Mouse (Mus musculus) induced T-regulatory cell, adult 2 months (primary cell): ENCODE measurements around the gene Dcun1d4.
"Not testable (repeated sequence)": the region's sequence is repeated elsewhere in the genome, so short reads cannot be mapped to it uniquely, and the experiment has no call there.

ENCODE experiments used
- DNase-seq: peaks from one replicate; pipeline ENCODE4 v3.0.0-alpha.2; 2012; ENCODE audit warnings: low read depth

Dcun1d4 gene

DNA sequence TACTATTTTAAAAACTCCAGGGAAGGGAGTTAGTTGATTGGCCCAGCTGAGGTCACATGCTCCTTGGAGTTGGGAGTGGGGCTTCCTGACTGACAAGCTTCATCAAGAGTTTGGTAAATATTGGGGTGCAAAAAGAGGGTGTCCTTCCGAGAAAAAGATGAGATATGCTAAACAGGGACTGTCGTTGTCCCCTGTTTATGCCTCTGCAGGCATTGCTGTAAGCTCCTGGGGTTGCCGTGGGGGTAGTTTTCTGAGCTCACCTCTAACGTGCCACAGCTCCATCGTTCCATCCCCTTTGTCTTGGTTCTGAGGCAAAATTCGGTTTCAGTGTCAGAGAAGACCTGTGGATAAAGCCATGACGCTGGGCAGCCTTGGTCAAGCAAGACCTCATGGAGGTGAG is at the start of gene Dcun1d4:
Gene Dcun1d4 (plus strand): TSS at position 301 of the 400 bp plus-strand sequence.
- DNase-seq: no peak

DNA sequence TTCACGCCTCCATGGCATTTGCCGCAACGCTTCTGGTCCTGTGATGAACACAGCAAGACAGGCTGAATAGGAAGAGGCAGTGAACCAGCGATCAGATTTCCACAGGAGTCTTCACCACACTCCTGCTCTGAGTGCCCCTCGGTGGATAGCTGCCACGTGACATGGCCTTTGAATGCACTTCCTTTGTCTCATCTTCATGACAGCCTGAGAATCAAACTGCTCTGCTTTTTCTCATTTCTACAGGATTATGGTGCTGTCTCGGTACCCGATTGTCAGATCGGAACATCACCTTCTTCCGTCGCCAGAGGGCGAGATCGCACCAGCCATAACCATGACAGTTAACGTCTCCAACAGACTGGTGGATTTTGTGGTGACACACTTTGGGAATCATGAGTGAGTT is 49.2 kb upstream of the Dcun1d4 start:
- DNase-seq: peak; percentile 64

DNA sequence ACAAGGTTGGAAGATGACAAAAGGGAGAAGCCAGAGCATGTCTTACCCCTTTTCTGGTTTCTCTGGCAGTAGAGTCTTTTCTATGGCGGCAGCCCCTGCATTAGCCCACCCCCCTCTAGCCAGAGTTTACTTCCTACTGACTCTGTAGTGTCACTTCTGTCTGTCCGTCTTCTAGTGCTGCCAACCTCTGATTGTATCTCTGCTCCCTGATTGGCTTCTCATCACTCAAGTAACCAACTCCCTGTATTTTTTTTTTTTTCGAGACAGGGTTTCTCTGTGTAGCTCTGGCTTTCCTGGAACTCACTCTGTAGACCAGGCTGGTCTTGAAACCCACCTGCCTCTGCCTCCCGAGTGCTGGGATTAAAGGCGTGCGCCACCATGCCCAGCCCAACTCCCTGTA is 48.0 kb upstream of the Dcun1d4 start:
- DNase-seq: no peak

DNA sequence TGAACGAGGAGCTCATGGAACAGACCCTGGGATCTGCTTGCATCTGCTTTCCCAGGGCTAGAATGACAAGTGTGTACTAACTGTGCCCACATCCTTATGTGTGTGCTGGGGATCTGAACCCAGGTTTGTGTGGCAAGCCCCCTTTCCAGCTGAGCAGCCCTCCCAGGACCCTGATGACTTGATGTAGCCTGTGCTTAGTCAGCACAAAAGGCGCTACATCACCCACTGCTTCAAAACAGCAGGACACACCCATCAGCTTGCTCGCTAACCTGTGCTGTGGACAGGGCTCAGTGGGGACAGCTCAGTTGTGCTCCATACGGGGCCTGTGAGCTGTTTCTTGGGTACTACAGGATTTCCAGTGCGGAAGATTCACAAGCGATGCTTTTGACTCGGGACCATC is 46.0 kb upstream of the Dcun1d4 start:
- no peak for DNase-seq

DNA sequence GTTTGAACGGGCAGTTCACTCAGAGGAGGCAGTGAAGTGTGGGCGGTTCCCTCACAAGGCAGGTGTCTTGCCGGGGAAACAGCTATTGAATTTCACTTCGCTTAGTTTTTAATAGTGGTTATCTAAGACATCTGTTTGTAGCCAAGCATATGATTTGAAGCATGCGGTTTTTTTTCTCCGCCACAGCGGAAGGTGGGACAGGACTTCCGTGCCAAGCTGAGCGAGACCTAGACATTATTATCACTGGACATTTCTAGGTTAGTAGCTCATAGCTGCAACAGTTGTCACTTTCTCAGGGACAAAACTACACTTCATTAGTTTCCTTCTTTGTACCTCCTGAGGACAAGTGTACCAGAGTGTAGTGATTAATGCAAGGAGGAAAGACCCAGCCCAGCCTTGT is 38.6 kb upstream of the Dcun1d4 start:
- no peak for DNase-seq

DNA sequence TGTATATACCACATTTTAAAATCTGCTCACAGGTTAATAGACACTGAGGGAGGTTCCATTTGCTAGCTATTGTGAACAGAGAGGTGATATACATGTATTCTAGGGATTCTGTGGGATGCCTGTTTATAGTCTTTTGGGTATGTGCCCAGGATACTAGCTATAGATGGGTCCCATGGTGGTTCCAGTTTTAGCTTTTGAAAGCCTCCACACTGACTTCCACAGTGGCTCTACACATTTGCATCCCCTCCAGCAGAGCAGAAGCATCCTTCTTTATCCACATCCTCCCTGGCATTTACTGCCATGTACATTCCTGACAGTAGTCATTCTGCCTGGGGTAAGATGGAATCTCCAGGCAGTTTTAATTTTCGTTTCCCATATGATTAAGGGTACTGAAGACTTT is 30.5 kb upstream of the Dcun1d4 start:
- no peak for DNase-seq

DNA sequence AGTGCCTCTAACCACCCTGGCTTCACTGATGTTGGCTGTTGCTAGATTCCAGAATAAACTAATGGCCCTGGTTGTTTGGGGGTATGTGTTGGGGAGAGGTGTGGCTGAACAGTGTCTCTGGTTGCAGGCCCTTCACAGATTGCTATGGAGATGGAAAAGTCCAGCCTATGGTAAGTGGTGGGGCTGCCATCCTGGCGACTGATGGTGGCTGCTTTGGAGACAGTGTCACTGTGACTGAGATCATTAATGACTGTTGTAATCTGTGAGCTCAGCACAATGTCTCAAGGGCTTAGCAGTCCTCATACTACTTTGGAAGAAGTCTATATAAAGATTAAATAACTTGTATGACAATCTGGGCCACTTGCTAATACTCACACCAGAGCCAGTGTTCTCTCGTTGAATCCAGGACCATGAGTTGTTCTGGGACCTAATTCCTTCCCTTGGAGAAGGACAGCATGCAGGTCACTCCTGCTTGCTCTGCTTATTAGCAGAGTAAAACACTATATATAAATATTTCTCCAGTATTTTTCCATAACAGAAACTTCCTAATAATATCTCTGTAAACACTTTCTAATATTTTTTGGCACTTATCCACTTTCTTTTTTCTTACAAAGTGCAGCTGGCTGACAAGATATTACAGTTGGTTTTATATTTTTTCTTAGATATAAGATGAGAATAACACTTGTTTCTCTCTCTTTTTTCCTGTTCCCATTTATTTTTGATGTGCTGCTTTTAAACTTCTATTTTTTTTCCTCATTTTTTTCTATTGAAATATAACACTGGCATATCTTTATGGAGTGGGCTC is 26.1 kb upstream of the Dcun1d4 start:
- no peak for DNase-seq

DNA sequence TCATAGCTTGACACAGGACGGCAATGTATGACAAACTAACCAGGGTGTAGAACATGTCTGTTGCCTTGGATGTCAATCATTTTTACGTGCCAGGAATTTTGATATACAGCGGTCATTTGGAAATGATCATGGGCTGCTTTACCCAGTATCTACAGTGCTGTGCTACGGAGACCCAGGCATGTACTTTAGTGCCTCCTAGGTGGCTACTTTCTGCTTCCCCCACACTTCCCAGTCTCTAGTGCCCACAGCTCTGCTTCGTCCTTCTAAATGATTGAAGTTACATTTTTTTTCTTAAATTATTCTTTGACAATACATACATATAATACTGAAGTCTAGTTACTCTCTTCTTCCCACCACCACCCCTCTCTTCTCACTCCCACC is 25.5 kb upstream of the Dcun1d4 start:
- no peak for DNase-seq

DNA sequence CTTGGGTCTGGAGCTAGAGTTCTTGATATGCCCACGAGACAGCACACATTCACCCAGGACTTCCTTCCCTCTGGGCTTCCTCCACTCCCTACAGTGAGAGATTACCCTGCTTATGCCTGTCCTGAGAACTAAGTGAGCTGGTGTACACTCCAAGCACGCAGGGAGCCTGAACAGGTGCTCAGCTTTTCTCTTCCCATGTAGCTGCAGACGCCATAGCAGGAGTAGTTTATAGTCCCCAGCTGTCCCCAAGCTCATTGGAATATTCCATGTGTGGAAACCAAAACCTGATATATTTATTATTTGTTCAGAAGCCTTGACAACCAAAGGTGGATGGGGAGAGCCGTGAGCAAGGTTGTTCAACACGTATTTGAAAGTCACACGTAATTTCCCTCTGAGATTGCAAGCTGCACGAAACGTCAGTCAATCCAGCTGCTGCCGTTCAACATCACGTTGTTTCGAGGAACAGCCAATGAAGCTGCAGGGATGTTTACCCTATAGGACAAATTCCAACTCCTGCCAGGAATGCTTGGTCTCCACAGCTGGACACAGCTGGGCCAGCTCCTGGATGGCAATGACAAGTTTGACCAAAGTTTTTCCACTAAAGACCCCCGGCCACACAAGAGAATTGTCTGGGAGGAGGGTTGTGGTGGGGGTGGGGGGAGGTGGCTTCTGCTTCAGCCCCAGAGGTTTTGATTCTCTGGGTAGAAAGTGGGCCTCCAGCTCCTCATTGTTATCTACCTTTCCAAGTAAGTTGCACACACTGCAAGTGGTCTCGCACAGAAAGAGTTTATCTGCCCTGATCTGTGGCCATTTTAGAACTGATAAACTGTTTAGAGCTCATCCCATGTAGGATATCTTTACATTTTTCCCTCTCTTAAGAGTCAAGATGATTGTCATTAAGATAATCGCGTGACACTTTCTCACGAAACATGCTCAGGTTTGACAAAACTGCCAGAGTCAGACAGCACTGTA is 12.1 kb upstream of the Dcun1d4 start:
- no peak for DNase-seq

DNA sequence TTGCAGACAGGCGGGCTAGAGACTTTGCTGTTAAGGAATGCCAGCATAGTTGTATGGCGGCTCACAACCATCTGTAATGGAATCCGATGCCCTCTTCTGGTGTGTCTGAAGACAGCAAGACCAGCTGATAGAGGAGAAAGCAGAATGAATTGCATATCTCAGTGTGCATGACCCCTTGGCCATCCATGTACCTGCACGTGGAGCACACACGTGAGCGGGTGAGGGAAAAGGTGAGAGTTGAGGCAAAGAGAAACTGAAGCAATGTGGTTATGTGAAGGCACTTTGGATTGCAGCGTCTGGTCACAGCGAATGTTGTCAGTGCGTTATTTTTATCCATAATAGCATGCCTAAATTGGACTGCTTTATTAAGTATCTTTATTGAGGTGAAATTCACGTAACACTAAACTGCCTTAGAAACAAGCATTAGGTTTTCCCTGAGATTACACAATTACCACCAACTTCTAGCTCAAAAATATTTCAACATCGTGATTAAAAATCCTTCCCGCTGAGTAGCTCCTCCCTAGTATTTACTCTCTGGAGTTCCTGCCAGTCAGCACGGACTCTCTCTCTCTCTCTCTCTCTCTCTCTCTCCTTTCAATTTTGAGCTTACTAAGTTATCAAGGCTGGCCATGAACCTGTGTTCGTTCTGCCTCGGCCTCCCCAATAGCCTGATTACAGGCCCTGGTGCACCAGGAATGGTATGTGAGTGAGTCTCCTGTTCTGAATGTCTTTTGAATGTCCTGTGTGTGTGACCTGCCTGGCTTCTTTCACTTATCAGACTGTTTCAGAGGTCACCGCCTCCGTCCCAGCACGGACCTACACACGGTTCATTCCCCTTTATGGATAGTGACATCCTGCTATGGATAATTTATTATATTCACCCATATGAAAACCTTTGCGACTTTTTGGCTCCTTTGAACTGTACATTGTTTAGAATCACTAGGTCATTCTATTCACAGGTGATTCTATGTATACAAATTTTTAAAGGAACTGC is 6.1 kb upstream of the Dcun1d4 start:
- DNase-seq: no peak

DNA sequence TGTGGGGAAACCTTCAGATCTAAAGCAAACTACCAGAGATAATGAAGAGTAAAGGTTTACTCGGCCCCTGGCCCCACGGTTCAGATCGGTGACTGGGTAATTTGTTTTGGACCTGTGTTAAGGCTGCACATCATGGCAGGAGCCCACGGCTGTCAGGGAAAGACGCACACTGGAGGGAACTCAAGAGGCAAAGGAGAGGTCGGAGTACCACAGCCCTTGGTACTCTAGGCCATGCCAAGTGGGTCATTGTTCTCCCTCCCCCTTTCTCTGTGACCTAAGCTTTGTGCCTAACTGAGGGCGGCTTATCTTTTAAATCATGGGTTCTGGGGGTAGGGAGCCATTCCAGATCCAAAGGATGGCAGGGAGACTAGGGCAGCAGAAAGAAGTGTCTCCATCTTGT is 601 bp downstream of the Dcun1d4 start:
- DNase-seq: no peak

DNA sequence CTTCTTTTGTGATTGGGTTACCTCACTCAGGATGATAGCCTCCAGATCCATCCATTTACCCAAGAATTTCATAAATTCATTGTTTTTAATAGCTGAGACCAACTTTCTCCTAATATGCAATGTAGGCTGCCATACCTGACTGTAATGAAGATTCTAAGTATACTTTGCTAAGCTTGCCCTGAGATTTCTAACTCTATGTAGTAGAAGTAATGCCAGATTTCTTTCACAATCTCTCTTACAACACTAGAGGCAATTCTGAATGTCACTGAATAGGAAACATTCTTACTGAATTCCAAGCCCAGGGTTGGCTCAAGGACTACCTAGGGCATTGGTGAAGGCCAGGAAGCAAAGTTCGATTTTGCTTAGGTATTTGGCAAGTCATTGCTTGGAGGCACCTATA is 1.6 kb downstream of the Dcun1d4 start:
- DNase-seq: not testable (repeated sequence)

DNA sequence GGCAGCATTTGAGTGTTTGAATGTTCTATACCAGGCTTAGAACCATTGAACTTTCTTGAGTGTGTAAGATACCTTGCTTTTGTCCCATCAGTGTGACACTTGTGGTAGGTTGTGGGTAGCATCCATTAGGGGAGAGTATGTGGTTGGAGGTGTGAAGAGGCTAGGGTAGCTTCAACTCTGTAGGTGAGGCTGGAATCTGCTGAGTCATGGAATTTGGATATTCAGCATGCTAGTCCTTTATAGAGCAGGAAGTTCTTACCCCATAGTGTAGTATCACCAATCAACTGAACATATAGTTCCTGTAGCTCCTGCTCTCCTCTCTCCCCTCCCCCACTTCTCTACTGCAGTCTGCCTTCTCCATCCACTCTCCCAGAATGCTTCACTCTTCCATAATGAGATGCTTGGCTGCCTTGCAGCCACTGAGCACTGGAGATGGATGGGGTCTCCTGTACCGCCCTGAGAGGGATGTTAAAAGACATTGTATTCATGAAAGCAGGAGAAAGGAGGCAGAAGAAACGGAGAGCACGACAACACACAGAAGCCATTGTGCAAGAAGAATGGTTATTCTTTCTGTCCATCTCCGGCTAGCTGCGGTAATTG is 3.3 kb downstream of the Dcun1d4 start:
- no peak for DNase-seq

DNA sequence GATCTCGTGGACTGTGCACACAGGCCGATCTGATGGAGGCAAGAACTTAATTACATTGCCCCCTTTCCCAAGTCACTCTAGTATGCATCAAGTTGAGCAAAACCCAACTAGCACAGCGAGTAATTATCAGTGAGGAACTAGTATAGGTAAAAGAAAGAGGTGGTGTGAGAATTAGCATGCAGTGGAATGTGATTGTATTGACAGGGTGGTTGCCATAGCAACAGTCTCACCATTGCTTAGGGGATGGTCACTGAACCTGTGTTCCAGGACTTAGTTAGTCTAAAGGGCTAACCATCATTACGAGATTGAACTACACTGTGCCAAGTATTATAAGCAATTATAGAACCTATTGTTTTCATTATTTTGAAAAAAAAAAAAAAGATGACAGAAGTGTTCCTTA is 5.7 kb downstream of the Dcun1d4 start:
- DNase-seq: no peak

DNA sequence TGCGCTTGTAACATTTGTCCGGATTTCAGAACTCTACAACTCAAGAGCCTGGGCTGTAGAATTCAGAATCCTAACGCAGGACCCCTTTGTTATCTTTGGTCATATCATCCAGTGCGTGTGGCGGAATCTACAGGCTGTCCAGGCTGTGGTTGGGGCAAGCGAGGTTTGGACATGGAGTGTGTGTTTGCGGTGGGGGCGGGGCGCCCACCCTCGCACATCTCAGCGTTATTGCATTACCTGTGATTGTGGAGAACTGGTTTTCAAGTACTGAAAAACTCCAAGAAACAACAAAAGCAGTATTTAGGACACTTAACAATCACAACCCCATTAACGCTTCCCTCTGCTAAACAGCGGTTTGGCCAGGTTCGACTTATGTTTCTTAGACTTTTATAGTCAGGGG is 9.1 kb downstream of the Dcun1d4 start:
- DNase-seq: no peak

DNA sequence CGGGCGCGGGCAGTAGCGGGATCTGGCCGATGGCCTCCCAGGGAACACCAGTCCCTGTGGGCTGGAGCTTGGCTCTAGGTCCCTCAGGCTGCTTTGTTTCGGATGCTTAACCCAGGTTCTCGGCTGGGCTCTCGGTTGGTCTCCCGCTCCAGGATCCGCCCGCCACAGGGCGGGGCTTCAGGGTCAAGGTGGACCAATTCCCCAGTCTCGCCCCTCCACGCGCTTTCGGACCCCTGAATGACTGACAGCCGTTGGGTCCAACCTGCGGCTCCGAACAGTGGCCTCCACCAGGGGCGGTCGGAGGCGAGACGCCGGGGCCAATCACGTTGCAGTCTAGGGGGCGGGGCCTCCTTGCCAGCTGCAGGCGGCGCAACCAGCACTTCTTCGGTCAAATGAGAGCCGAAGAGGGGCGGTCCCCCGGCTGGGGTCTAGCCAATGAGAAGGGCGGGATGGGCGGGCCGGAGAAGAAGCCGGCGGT is 9.8 kb downstream of the Dcun1d4 start:
- peak; percentile 98 for DNase-seq

DNA sequence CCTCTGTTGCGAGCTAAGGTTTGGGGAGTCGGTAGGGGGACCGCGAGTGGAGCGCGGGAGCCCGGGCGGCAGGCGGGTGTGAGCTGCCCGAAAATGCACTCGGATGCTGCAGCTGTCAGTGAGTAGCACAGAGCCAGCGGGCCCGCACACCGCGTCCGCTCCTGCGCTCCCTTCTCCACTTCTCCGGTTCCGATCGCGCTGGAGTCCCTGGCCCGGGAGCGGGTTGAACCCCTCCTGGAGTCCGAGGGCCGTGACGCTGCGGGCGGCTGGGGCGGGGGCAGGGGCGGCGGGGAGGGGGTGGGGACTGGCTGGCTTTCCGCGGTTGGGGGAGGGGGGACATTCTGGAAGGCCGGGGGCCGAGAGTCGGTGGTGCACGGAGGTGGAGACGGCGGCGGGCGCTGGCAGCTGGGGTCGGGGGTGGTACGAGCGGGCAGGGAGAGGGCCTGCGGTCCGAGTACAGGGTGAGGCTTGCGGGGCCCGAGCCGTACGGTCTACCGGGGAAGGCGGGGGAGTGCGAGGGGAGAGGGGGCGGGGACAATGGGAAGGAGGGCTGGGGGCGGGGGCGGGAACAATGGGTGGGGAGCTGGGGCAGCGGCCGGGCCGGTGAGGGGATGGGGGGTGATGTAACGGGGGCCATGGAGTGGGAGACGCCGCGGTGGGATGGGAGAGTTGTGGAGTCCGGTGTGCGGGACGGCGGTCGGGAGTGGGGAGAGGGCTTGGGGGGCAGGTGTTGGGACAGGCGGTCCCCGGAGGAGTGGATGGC is 10.5 kb downstream of the Dcun1d4 start:
- peak; percentile 57 for DNase-seq

DNA sequence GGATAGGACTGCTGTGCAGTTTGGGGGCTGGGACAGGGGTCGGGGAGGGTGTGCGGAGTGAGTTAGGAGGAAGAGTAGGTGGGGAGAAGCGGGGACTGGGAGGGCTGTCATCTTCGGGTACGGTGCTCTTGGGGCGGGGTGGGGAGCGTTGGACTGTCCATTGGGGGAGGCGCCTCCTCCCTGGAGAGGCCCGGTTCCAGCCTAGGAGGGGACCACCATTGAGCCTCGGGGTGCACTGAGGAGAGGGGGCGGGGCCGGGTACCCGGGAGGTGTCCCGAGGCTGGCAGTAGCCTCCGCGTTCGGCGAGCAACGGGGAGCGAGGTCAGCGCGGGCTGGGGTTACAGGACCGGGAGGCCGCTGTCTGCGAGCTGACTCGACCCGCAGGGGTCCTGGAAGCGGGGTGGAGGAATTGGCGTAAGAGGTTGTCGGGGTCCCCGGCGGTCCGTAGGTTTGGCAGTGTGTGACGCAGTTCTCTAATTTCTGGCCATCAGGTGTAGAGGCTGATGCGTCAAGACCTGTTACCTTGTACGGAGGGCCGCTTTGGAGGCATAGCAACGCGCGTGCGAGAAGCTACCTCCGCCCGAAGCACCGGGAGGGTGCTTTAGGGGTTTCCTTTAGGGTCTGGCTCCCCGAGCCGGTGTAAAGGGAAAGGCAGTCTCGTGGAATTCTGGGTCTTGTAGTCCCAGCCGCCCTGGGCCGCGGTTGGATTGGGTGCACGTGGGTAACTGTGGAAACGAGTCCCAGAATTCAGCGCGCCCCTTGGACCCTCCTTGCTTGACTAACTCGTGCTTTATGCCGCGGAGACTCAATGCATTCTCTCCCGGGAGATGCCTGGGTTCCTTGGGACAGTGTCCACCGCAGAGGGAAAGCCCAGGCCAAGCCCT is 11.3 kb downstream of the Dcun1d4 start:
- DNase-seq: peak; percentile 80

DNA sequence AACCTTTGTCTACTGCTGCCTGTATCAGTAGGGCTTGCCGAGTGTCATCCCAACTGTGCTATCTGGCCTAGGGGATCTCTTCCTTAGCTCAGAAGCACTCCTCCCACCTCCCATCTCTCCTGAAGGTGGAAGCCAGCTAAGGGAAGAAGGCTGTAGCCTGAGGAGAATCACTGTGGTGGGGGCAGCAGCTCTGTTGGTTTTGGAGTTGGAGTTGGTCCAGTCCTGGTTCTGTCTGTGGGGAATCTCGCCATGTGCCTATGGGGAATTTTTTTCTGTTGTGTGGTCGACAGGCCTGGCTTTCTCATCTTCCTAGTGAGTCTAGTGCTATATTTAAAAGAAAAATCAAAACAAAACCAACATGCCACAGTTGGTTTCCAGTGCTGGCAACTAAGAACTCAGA is 16.6 kb downstream of the Dcun1d4 start:
- DNase-seq: no peak

DNA sequence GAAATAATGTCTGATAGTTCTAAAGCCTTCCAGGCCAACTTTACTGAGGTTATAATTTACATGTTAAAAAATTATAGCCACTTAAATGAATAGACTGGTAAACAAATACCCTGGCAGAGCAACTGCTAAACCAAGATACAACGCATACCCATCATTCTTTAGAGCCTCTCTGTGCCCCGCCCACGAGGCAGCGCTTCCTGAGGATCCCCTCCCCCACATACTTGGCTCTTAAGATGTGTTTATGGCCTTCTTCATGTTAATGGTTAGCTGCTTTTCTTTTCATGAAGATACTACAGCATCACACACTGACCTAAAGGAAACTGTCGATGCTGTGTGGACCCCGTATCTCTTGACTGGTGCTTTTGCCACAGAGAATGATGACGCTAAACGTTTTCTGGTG is 17.8 kb downstream of the Dcun1d4 start:
- DNase-seq: no peak
